Mouse (Mus musculus) ES-E14 (cell line): ENCODE data around the gene Arhgap30. TPM values are rescaled to one million over a fixed set of nuclear protein-coding genes. Genes with fewer than 3 reads are reported as not detected.

Experiments used
- DNase-seq: peaks from one replicate; pipeline ENCODE4 v3.0.0-alpha.2; 2013; ENCODE audit warnings: low read depth, low spot score
- H3K27ac ChIP-seq: 2 replicates; pipeline ENCODE4 v1.5.1; 2012; ENCODE audit warnings: low read depth, mild to moderate bottlenecking, low read length, moderate library complexity, mixed read lengths; ENCODE audit not compliant: poor library complexity, insufficient read depth, severe bottlenecking
- H3K36me3 ChIP-seq: 2 replicates; pipeline ENCODE4 v1.6.1; 2012; ENCODE audit warnings: mild to moderate bottlenecking, low read length, moderate library complexity, mixed read lengths; ENCODE audit not compliant: control insufficient read depth, poor library complexity, insufficient read depth, severe bottlenecking
- H3K4me1 ChIP-seq, 2 experiments: fragments of 150-350 bp in 1 of 2; sonication (generic) in 1 of 2; 2 replicates each; pipeline ENCODE4 v1.6.1; 2012; ENCODE audit warnings: low read length in 2 of 2, mild to moderate bottlenecking in 1 of 2, mixed read lengths in 1 of 2; ENCODE audit not compliant: control insufficient read depth in 2 of 2, insufficient read depth in 2 of 2, poor library complexity in 1 of 2
- H3K4me3 ChIP-seq, 2 experiments: fragments of 150-350 bp in 1 of 2; sonication (generic) in 1 of 2; 2 replicates each; pipeline ENCODE4 v1.5.1; 2012; ENCODE audit warnings: low read length in 2 of 2, low read depth in 1 of 2, mild to moderate bottlenecking in 1 of 2, mixed read lengths in 1 of 2; ENCODE audit not compliant: insufficient read depth in 1 of 2, poor library complexity in 1 of 2, severe bottlenecking in 1 of 2
- H3K9ac ChIP-seq: 2 replicates; pipeline ENCODE4 v1.6.1; 2012; ENCODE audit warnings: low read depth, mild to moderate bottlenecking, low read length, mixed read lengths; ENCODE audit not compliant: poor library complexity, insufficient read depth, severe bottlenecking
- H3K9me3 ChIP-seq: fragments of 150-350 bp; sonication (generic); 2 replicates; pipeline ENCODE4 v1.6.1; 2012; ENCODE audit warnings: low read depth, mild to moderate bottlenecking, low read length; ENCODE audit not compliant: control insufficient read depth, insufficient read depth
- CHD2 ChIP-seq: IDR thresholded peaks from 2 replicates; pipeline ENCODE4 v1.6.1; 2014; ENCODE audit warnings: mild to moderate bottlenecking, low read depth, low read length, inconsistent platforms
- HCFC1 ChIP-seq: IDR thresholded peaks from 2 replicates; pipeline ENCODE4 v1.6.1; 2012; ENCODE audit warnings: low read length, inconsistent platforms, borderline replicate concordance; ENCODE audit not compliant: insufficient read depth
- MAFK ChIP-seq: IDR thresholded peaks from 2 replicates; pipeline ENCODE4 v1.6.1; 2014; ENCODE audit warnings: mild to moderate bottlenecking, low read depth, low read length, inconsistent platforms; ENCODE audit not compliant: insufficient read depth
- ZC3H11A ChIP-seq: IDR thresholded peaks from 2 replicates; pipeline ENCODE4 v1.6.1; 2012; ENCODE audit warnings: low read depth, mild to moderate bottlenecking, inconsistent platforms, low read length, borderline replicate concordance
- ZNF384 ChIP-seq: IDR thresholded peaks from 2 replicates; pipeline ENCODE4 v1.6.1; 2012; ENCODE audit warnings: low read depth, low read length, inconsistent platforms
- in situ Hi-C, 2 experiments: fragments of 600-800 bp; cut with MboI; formaldehyde crosslinking; loops; one replicate each; pipeline ENCODE4 v1.15.1; 2025; ENCODE audit warnings: low sequenced_read_pairs in 2 of 2, inconsistent platforms in 1 of 2; ENCODE audit not compliant: unreplicated experiment in 2 of 2
- total RNA-seq: library from RNA; depleted of rRNA; stranded (reverse); fragments of 300-350 nt; gene quantifications from 2 replicates; pipeline ENCODE4 v1.2.3, GENCODE M21; 2012

Arhgap30 gene
- total RNA-seq, 1 experiment = 8.0 TPM

DNA sequence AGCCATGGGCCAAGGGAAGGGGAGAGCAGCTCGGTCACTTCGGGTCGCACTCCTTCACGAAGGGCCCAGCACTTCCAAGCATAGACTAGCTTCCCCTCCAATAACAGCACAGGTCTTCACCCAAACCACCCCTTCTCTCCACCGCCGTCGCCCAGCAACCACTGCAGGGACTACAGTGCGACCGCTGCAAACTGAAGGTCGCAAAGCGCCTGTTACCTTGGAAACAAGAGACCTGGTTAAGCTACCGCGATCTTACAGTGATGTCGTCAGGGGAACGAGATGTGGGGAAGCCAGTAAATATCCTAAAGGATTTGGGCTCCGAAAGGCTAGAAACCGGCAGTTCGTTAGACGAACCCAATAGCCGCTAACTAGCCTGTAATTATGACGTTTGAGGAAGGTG is 28.1 kb upstream of the Arhgap30 start, which contains the start of gene Klhdc9:
Gene Klhdc9 (minus strand): TSS at position 143 of the 400 bp plus-strand sequence.
- Histone ChIP-seq H3K36me3 (peaks cover 14% of the 10 kb centered on the region), H3K4me3 (peak within 1 kb of the TSS; percentile 62 to 74), H3K27ac (peak within 1 kb of the TSS; percentile 66; the same call in 1 of the 2 replicates), H3K9me3 (no peaks in the 10 kb centered on the region), H3K4me1 (peaks cover 0 to 3% of the 10 kb centered on the region in 2 experiments; a peak in 1 of 4 replicates), H3K9ac (peak within 1 kb of the TSS; percentile 90)
- DNase-seq = peak; percentile 90
- no peak for TF ChIP-seq HCFC1
- peak; percentile 89 for TF ChIP-seq CHD2
- no peak for TF ChIP-seq ZC3H11A
- TF ChIP-seq MAFK = no peak
- no peak for TF ChIP-seq ZNF384
- in situ Hi-C loops = no loop called here

DNA sequence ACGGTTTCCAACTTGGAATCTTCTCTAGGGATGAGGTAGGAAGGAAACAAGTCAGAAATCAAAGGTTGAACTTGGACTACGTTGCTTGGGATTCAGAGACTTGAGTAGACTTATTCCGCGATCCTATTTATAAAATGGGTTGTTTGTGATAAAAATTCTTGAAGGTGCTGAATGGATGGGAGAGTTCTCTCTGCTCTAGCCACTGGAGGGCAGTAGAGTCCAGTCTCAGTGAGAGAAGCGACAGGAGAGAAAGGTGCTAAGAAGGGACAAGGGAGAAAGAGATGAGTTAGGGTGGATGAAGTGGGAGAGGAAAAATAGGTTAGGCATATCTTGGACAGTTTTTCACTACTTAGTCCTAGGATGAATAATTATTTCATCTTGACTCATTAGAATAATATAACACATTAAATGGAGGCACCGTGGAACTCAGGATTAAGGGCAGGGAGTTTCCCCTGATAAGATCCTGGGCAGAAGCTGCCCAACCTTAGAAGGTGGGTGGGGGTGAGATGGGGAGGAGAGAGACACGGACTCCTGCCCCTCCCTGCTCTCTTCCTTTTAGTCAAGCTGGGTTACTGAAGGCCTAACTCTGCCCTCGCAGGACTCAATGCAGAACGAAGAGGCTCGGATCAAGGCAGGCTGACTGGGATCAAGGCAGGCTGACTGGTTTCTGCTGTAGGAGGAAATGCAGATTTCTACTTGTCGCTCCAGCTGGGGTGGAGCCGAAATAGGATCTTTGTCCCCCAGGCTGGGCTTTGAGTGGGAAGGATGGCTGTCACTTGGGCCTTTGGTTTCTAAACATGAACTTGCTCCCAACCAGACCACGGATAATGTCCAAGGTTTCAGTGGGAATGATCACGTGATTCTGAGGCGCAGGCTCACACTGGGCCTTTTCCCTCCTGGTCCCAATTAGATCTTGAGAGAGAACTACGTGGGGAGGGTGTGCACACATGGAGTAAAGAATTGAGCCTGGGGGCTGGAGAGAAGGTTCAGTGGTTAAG is 27.3 kb upstream of the Arhgap30 start:
- H3K27ac ChIP-seq = peak overlapping the region; percentile 66; the same call in 1 of the 2 replicates
- H3K9me3 ChIP-seq = no peaks in the 10 kb centered on the region
- peak overlapping the region; percentile 62 to 74 for H3K4me3 ChIP-seq
- peak overlapping the region; percentile 90 for H3K9ac ChIP-seq
- DNase-seq = peak; percentile 78
- H3K4me1 ChIP-seq = peaks cover 0 to 5% of the 10 kb centered on the region in 2 experiments; a peak in 1 of 4 replicates
- in situ Hi-C loops = no loop called here
- peaks cover 12% of the 10 kb centered on the region for H3K36me3 ChIP-seq
- TF ChIP-seq CHD2 = no peak
- no peak for TF ChIP-seq HCFC1
- peak; percentile 47; the same call in 1 of the 2 replicates for TF ChIP-seq ZC3H11A

DNA sequence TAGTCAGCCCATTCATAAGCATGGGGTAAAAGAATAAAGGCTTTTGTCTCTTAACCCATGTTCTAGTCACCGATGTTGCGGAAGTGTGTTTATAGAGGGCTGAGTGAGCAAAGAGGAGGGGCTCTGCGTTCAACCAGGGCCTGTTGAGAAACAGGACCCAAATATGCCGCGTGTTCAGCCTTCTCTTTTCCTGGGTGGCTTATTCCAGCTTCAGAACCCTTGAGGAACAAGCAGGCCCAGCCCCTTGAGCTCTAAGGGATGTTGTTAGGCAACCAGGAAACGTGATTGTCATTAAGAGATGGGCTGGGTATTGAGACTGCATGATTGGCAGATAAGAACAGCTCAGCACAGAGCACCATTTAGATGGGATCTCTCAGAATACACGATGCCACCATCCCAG is 22.8 kb upstream of the Arhgap30 start:
- in situ Hi-C loops = no loop called here
- no peak overlapping the region for H3K27ac ChIP-seq
- no peak for DNase-seq
- H3K9ac ChIP-seq = no peak overlapping the region
- no peak for TF ChIP-seq CHD2
- TF ChIP-seq ZNF384 = no peak
- no peak for TF ChIP-seq ZC3H11A
- H3K4me1 ChIP-seq = peaks cover 0 to 4% of the 10 kb centered on the region in 2 experiments; a peak in 1 of 4 replicates
- H3K9me3 ChIP-seq = no peaks in the 10 kb centered on the region
- no peak overlapping the region for H3K4me3 ChIP-seq
- H3K36me3 ChIP-seq = no peaks in the 10 kb centered on the region

DNA sequence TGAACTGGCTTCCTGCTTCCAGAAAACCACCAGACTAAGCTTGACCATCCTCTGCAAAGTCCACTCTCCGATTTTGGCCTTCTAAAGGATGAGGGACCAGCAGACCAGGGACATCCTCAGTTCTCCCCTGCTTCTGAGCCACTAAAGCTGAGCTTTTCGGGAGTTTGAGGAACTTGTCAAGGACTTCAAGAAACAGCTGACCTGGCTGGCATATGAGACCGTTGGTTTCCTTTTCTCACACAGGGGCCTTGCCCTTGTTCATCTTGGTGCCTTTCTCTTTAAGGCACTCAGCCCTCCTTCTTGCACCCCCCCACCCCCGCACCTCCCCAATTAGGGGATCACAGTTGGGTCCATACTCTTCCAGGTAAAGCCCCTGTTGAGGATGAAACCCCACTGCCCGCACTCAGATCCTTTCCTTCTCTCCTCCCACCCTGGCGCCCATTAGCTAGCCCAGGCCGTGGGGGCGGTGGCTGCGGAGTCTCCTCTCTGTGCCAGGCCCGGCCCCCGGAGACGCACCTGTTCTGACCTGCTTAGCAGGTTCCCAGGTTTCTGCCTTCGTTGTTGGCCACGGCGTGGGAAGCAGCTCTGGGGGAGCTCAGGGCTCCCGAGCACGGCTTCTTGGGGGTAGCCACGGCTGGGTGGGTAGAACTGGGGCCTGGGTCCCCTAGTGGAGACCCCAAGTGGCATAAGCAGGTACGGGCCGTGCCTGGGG is 18.8 kb upstream of the Arhgap30 start, which contains the start of gene Nectin4:
Gene Nectin4 (plus strand): TSS at position 255 of the 712 bp plus-strand sequence.
- H3K9ac ChIP-seq = no peak within 1 kb of the TSS
- H3K9me3 ChIP-seq = no peaks in the 10 kb centered on the region
- H3K27ac ChIP-seq = no peak within 1 kb of the TSS
- DNase-seq = no peak
- TF ChIP-seq ZC3H11A (no peak), ZNF384 (no peak), CHD2 (no peak), MAFK (no peak), HCFC1 (no peak)
- no peaks in the 10 kb centered on the region for H3K36me3 ChIP-seq
- in situ Hi-C loops = no loop called here
- peak within 1 kb of the TSS; percentile 0 to 43; a peak in 2 of 4 replicates for H3K4me3 ChIP-seq
- H3K4me1 ChIP-seq = peaks cover 5 to 26% of the 10 kb centered on the region in 2 experiments; a peak in 3 of 4 replicates
